Mouse (Mus musculus) ES-Bruce4 (cell line): ENCODE results near the gene Glce. TPM values are rescaled to one million over a fixed set of nuclear protein-coding genes. Genes with fewer than 3 reads are reported as not detected.

Source experiments
- H3K27ac ChIP-seq: 2 replicates; pipeline ENCODE4 v1.5.1; 2012; ENCODE audit warnings: low read length, inconsistent platforms; ENCODE audit not compliant: insufficient read depth
- H3K27me3 ChIP-seq: 2 replicates; pipeline ENCODE4 v1.6.1; 2012; ENCODE audit warnings: mild to moderate bottlenecking, low read length, inconsistent platforms; ENCODE audit not compliant: control insufficient read depth, poor library complexity, insufficient read depth, severe bottlenecking
- H3K36me3 ChIP-seq: 2 replicates; pipeline ENCODE4 v1.6.1; 2012; ENCODE audit warnings: inconsistent platforms, mild to moderate bottlenecking, low read length, moderate library complexity; ENCODE audit not compliant: control insufficient read depth, poor library complexity, insufficient read depth, severe bottlenecking
- H3K4me1 ChIP-seq: one replicate; pipeline ENCODE4 v1.8.1; 2011; ENCODE audit warnings: low read length; ENCODE audit not compliant: control insufficient read depth, insufficient read depth
- H3K4me3 ChIP-seq: 2 replicates; pipeline ENCODE4 v1.5.1; 2011; ENCODE audit warnings: low read depth, mild to moderate bottlenecking, low read length
- H3K9ac ChIP-seq: 2 replicates; pipeline ENCODE4 v1.6.1; 2012; ENCODE audit warnings: low read depth, mild to moderate bottlenecking, inconsistent platforms; ENCODE audit not compliant: poor library complexity, severe bottlenecking
- H3K9me3 ChIP-seq: replicated peaks from 2 replicates; pipeline ENCODE4 v1.6.1; 2012; ENCODE audit warnings: mild to moderate bottlenecking, low read length, inconsistent platforms; ENCODE audit not compliant: control insufficient read depth, poor library complexity, insufficient read depth, severe bottlenecking
- CTCF ChIP-seq: IDR thresholded peaks from one replicate; pipeline ENCODE4 v1.8.1; 2011; ENCODE audit warnings: low read depth, low read length
- EP300 ChIP-seq: IDR thresholded peaks from 2 replicates; pipeline ENCODE4 v1.6.1; 2011; ENCODE audit warnings: low read depth, low read length; ENCODE audit not compliant: insufficient read depth
- POLR2A ChIP-seq: IDR thresholded peaks from one replicate; pipeline ENCODE4 v1.8.1; 2011; ENCODE audit warnings: low read length; ENCODE audit not compliant: insufficient read depth
- polyA plus RNA-seq: library from polyadenylated mRNA; stranded (reverse); fragments of >200 nt; gene quantifications from 2 replicates; pipeline ENCODE4 v1.2.4, GENCODE M21; 2011; ENCODE audit warnings: low read depth; ENCODE audit not compliant: missing spikeins, insufficient read depth, insufficient read length

The Glce gene
- 19.9 TPM in 2 replicates for polyA plus RNA-seq

DNA sequence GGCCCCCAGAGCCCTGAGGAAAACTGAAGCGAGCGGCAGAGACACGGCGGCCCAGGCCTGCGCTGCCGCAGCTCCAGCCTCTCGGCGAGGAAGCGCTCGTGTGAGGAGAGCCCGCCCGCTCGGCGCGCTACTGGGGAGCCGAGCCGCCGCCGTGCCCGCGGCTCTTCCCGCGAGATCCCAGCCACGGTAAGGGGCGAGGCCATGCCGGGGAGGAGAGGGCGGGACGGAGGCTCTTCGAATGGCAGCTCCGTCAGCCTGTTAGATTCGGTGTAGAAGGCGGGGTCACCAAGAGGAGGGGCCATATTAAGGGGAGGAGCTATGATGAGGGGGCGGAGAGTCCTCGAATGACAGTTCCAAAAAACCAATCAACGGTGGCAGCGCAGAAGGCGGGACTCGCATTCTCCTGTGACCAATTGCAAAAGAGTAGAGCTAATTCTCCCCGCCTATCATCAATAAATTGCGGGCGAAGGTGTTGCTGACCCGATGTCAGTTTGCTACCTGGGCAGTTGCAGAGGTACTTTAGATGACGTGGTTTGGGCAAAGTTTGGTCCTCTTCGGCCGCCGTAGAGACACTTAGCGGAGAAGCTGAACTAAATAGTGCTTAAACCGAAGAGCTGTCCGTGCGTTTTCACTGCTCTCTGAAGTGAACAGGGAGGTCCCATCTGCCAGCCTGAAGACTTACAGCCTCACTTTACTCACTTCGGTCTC, at the start of gene Glce:
Glce (minus strand) TSS at position 148 of the 708 bp plus-strand sequence.
- peak within 1 kb of the TSS; percentile 97 for H3K4me3 ChIP-seq
- H3K36me3 ChIP-seq: no peaks in the 10 kb centered on the region
- H3K27ac ChIP-seq: peak within 1 kb of the TSS; percentile 69
- H3K4me1 ChIP-seq: no peaks in the 10 kb centered on the region
- H3K9ac ChIP-seq: peak within 1 kb of the TSS; percentile 92
- no peaks in the 10 kb centered on the region for H3K9me3 ChIP-seq
- no peaks in the 10 kb centered on the region for H3K27me3 ChIP-seq
- TF ChIP-seq POLR2A (peak; percentile 99), EP300 (no peak), CTCF (no peak)

DNA sequence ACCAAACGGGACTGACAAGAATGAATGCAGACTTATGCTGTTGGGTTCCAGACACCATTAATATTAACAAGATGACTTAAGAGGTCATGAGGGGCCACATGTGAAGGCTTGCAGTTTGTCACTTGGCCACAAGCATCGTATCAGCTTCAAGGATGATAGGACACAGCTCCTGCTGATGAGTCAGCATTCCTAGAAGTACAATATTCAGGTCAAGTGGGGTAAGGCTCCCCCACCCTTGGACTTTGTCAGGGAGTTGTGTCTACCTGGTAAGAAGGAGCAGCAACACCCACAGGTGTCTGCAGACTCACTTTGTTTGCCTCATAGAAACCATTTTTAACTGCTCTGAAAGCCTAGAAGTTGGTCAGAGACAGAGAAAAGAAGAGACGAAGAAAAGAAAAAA, 49.8 kb upstream of the Glce start:
- H3K9me3 ChIP-seq: no peaks in the 10 kb centered on the region; the same call in 1 of the 2 replicates
- no peak overlapping the region for H3K27ac ChIP-seq
- no peak overlapping the region for H3K4me3 ChIP-seq
- no peaks in the 10 kb centered on the region for H3K4me1 ChIP-seq
- H3K27me3 ChIP-seq: no peaks in the 10 kb centered on the region
- H3K36me3 ChIP-seq: no peaks in the 10 kb centered on the region
- no peak for TF ChIP-seq CTCF
- no peak for TF ChIP-seq POLR2A
- no peak for TF ChIP-seq EP300
- H3K9ac ChIP-seq: no peak overlapping the region

DNA sequence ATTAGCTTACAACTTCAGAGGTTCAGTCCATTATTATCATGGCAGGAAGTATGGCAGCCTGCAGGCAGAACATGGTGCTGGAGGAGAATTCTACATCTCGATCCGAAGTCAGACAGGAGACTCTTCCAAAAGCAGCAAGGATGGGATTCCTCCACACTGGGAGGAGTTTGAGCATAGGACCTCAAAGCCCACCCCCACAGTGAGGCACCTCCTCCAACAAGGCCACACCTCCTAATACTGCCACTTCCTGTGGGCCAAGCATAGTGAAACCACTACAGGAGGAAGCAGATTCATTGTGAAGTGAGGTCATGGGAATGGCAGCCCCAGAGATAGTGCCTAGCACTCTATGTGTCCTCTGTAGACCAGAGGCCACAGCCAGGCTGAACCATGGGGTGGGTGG, 48.5 kb upstream of the Glce start:
- Histone ChIP-seq H3K27me3 (no peaks in the 10 kb centered on the region), H3K9me3 (no peaks in the 10 kb centered on the region; the same call in 1 of the 2 replicates), H3K36me3 (no peaks in the 10 kb centered on the region), H3K4me3 (no peak overlapping the region), H3K4me1 (no peaks in the 10 kb centered on the region), H3K27ac (no peak overlapping the region), H3K9ac (no peak overlapping the region)
- TF ChIP-seq POLR2A: no peak
- TF ChIP-seq EP300: no peak
- TF ChIP-seq CTCF: no peak

DNA sequence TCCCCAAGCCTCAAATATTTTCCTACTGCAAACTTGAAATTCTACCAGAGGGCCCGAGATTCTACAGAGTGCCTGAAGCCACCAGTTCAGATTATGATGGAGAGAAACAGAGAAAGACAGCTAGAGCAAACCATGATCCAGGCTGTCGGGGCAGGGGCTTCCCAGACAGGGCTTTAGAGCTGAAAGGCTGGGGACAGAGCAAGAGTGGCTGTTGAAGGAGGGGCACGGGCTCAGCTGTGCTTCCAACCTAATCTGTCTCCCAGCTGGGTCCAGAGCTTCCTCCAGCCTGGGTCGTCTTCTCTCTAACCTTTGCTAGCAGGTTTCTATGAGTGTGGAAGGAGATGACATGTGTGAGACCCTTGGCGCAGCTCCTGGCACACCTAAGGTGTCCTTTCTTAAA, 44.2 kb upstream of the Glce start:
- no peaks in the 10 kb centered on the region for H3K27me3 ChIP-seq
- H3K9ac ChIP-seq: no peak overlapping the region
- H3K36me3 ChIP-seq: no peaks in the 10 kb centered on the region
- H3K4me3 ChIP-seq: no peak overlapping the region
- H3K27ac ChIP-seq: no peak overlapping the region
- H3K4me1 ChIP-seq: no peaks in the 10 kb centered on the region
- no peaks in the 10 kb centered on the region for H3K9me3 ChIP-seq
- TF ChIP-seq EP300: no peak
- no peak for TF ChIP-seq CTCF
- TF ChIP-seq POLR2A: no peak

DNA sequence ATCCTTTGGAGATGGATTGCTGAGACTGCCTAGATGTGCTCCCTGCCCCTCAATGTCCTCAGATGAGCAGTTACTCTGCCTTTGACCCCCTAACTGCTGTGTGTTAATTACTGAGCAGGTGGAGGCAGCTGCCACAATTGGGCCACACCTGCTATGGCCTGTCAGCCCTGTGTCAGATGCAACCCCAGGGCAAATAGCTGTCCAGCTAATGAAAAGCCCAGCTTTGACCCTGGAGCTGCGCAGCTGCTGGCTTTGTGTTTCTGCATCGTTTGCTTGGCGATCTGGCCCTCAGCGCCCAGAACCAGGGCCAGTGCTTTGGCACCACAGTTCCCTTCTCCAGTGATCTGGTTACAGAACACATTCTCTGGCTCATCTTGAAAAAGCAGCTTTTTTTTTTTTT, 43.7 kb upstream of the Glce start:
- TF ChIP-seq EP300 (peak; percentile 94), CTCF (no peak)
- Histone ChIP-seq H3K9me3 (no peaks in the 10 kb centered on the region), H3K4me3 (no peak overlapping the region), H3K9ac (no peak overlapping the region), H3K27me3 (no peaks in the 10 kb centered on the region), H3K27ac (no peak overlapping the region), H3K36me3 (no peaks in the 10 kb centered on the region), H3K4me1 (no peaks in the 10 kb centered on the region)

DNA sequence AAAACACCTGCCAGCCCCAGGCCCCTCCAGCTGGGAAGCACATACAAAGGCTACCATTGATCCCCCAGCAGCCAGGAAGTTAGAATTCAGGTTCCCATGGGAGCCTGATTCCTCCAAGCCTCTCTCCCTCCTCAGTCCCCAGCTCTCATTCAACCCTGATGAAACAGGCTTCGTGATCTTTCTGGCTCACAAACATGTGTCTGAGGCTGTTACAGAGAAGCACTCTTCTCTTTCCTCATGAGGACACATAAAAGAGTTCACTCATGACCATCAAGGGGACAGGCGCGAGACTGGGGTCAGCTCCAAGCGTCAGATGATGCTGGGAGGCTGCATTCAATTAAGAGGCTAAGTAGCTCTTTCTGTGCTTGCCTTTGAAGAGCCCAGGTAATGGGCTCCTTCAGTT, 40.4 kb upstream of the Glce start:
- Histone ChIP-seq H3K36me3 (no peaks in the 10 kb centered on the region), H3K9ac (no peak overlapping the region), H3K27me3 (no peaks in the 10 kb centered on the region), H3K9me3 (no peaks in the 10 kb centered on the region), H3K27ac (no peak overlapping the region), H3K4me1 (no peaks in the 10 kb centered on the region), H3K4me3 (no peak overlapping the region)
- TF ChIP-seq POLR2A (no peak), EP300 (no peak), CTCF (no peak)
